Mouse (Mus musculus) left cerebral cortex, postnatal 14 days (tissue): ENCODE results near the gene Gm26938. TPM values are rescaled to one million over a fixed set of nuclear protein-coding genes. Genes with fewer than 3 reads are reported as not detected.

Source experiments
- DNase-seq, 2 experiments: peaks; one replicate each; pipeline ENCODE4 v3.0.0; 2021 to 2022; ENCODE audit warnings: low spot score in 2 of 2, mixed read lengths in 1 of 2
- intact Hi-C: fragments of 180-260 bp; cut with DNase I; formaldehyde crosslinking; loops from one replicate; pipeline ENCODE4 v1.15.1; 2025
- total RNA-seq, 2 experiments: library from RNA; stranded (reverse); gene quantifications; 2 replicates each; pipeline ENCODE4 v1.2.3; 2021

The Gm26938 gene
- total RNA-seq, 2 experiments from 2014 or later = not detected

DNA sequence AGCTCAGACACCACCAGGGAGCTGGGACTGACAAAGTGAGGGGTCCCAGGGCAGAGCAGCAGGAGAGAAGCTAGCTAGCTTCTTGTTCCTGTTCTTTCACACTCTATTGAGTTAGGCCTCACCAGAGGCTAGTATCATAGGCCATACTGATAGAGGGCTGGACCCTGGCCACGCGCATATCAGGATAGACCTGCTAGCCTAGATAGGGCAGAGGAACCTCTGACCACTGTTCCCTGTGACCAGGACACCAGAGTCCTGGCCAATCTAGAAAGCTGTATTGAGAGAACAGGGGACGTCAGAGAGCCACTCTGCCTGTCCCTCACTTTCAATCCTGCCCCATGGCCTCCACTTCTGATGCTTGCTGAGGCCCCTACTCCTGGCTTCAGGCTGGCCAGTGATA, 8.2 kb downstream of the Gm26938 start:
- intact Hi-C loops = no loop called here
- DNase-seq = no peak

DNA sequence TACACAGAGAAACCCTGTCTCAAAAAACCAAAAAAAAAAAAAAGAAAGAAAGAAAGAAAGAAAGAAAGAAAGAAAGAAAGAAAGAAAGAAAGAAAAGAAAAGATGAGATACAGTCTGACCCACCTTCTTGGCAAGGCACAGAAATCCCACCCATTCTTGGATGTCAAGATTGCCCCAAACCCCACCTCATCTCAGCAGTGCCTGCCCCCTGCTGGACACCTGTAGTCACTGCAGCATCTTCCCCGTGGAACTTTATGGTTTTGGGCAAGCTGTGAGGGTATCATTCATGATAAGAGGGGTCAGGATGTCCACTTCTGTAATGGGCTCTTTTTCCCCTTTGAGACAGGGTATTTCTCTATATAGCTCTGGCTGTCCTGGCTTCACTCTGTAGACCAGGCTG, 8.9 kb downstream of the Gm26938 start:
- DNase-seq = no peak
- intact Hi-C loops = no loop called here

DNA sequence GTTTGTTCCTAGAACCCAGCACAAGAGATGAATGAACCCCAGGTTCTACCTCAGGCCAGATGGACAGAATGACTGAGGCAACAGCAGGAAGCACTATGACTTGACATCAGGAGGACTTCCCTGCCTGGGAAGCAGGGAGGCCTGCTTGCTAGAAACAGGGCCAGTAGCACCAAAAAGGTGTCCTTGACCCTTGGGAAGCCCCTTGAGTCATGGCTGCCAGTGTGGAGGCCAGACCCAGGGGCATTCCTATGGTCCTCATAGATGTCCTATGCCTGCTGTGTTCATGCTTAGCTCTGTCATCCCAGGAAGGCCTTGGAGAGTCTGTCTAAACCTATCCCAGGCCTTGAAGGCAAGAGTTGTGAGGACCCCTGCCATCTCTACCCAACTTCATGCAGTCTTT, 9.8 kb downstream of the Gm26938 start:
- intact Hi-C loops = no loop called here
- DNase-seq = no peak

DNA sequence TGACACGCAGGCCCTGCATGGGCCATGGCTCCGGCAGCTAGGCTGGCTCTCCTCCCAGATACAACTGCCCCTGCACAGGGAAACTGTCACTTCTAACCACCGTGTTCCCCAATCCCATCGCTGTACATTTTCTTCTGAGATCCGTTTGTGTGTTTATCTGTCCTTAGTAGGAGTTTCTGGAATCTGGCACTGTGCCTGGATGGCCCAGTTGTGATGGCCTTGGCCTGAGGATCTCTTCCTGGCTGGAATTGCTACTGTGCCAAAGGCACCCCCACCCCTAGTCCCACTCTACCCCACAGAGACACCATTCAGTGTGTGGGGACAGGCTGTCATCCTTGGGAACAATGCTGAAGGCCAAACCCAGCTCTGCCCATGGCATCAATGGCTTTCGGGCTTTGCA, 10.2 kb downstream of the Gm26938 start:
- intact Hi-C loops = no loop called here
- DNase-seq = no peak

DNA sequence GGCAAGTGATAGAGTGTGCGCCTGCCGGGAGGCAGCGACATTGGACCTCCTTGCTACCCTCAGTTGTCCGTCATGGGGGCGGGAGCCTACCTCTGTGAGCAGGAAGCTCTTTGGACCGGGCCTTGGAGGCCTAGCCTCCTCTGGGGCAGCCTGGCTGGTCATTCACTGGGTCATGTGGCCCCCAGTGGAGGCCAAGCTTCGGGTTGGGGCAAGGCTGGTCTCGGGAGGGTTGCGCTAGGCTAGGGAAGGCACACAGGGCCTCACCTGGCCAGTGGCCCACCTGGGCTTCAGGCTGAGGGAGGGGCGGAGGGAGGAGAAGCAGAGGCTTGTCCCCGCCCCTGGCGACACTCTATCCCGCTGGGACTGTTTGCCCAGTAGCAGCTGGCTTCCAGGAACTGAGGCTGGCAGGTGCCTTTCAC, 12.2 kb downstream of the Gm26938 start:
- no peak for DNase-seq
- intact Hi-C loops = no loop called here

GRCm38 (mm10) chr5:139813126-139813490, 13.1 kb downstream of the Gm26938 start:
- intact Hi-C loops = no loop called here
- DNase-seq = no peak

GRCm38 (mm10) chr5:139812398-139813125, 13.6 kb downstream of the Gm26938 start:
- DNase-seq = no peak
- intact Hi-C loops = no loop called here

DNA sequence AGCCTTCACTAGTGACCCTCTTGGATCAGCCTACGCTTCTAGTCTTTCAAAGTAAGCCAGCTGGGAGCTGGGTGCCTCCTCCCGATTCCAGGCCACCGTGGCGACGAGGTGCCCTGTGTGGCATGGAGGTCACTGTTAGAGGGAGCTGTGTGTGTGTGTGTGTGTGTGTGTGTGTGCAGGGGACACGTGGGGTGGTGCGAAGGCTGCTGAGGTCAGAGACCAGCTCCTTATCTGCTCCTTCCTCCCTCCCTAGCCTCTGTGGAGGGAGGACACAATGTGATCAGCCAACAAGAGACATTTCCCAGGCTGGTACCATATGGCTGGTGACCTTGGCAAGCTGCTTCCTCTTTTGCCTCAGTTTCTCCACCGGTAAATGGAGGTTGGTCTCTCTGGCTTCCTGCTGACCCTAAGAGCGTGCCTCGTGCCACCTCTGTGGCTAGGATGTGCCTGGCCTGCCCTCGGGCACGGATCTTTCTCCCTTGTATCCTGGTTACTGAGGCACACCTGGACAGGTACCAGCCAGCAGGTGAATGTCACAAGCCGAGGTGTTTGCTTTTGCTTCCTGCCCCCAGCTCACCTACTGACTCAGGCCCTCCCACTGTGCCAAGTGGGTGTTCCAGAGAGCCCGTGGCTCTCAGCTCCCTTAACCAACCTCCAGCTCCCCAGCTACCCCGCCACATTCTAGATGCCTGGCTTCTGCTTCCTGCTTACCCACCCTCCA, 14.4 kb downstream of the Gm26938 start:
- intact Hi-C loops = no loop called here
- no peak for DNase-seq

- DNase-seq = no peak
- intact Hi-C loops = no loop called here
Observed at GRCm38 (mm10) chr5:139809397-139809796, 16.8 kb downstream of the Gm26938 start.

DNA sequence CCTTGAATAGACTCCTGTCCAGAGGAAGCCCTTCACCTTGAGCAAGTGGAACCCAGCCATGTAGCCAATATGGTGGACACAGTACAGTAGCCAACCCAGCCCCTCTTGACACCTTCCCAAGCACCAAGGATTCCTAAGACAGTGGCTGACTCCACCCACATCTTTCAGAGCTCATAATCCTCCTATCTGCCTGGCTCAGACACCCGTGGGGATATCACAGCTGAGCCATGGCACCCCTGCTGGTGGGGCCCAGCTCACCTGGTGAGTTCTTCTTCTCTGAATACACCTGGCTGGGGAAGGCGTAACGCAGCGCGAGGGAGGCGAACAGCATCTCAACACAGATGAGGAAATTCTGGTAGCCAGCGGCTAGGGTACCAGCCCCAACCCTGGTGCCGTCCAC, 20.3 kb downstream of the Gm26938 start:
- DNase-seq = no peak
- intact Hi-C loops = no loop called here

DNA sequence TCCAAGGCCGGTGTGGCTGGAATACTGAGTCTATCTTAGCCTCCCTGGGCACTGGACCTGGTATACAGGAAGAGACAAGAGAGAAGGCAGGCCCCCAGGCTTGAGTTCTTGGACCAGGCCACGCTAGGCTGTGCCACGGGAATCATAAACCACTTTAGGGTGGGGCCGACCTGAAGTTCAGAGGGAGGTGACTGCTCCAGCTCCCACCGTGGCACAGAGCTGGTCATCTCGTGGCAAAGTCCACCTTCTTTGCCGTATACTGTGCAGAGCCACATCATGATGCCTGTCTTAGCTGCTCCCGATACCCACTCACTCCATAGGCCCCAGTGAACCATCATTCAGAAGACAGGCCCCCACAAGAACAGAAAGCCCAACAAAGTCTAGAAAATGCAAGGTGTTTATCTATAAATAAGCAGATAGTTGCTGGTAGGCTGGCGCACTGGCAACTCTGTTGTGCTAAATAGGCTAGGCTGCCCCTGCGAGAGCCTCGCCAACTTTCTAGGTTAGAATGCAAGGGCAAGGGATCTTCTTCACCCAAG, 21.6 kb downstream of the Gm26938 start:
- DNase-seq = no peak
- intact Hi-C loops = no loop called here

DNA sequence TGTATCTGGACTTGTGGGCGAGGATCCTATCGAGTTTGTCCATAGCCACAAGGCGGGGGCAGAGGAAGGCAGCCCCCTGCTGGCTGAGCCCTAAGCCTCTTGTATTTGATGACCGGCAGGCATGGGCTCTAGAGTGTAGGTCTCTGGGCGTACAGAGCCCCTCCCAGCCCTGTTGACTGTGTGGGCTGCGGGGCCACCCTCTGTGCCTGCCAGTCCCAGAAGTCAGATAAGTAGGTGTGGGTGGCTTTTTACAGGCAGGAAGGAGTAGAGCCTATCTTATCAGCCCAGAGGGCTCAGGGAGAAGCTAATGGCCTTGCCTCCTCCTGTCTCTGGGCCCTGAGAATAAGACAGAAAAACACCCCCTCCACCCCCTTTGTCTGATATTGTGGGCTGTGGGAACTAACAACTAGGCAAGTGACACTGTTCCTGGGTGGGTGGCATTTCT, 22.1 kb downstream of the Gm26938 start:
- intact Hi-C loops = no loop called here
- no peak for DNase-seq

DNA sequence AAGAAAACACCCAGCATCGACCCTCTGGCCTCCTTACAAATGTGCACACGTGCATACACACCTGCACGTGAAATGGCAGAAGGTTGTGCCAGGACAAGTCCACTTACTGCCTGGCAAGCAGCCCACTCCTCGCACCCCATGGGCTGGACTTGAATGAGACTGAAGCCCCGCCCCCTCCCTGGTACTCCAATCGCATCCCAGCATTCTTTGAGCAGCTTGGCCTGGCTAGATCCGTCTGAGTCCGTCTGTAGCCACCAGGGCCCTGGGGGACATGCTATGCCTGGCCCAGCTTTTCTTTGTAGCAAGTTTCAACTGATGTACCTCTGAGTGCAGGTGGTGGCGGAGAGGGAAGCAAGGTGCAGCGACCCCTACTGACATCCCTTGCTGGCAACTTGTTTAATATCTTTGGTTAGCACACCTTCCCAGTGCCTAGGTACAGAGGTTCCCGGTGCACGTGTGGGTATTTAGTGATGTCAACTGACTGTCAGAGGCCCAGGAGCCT, 22.6 kb downstream of the Gm26938 start:
- intact Hi-C loops = no loop called here
- no peak for DNase-seq

- no peak for DNase-seq
- intact Hi-C loops = no loop called here
Observed at GRCm38 (mm10) chr5:139803165-139803564, 23.0 kb downstream of the Gm26938 start.

DNA sequence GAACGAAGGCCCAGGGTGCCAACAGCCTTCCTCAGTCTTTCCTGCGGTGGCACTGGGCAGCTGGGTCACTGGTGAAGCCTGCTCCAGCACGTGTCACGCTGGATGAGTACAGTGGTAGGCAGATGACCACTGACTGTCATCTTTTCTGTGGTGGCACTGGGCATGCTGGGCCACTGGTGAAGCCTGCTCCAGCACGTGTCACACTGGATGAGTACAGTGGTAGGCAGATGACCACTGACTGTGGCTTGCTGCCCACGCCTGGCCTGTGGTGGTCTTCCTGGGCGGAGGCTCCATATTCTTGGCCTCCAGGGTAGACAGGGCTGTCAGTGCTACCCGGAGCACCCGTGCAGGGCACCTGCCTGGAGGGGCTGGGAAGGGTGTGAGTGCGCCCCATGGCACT, 24.3 kb downstream of the Gm26938 start:
- intact Hi-C loops = no loop called here

GRCm38 (mm10) chr5:139801231-139801630, 25.0 kb downstream of the Gm26938 start:
- DNase-seq = no peak
- intact Hi-C loops = no loop called here

More for the DNA sequence above, 24.3 kb downstream of the Gm26938 start:
- no peak for DNase-seq

DNA sequence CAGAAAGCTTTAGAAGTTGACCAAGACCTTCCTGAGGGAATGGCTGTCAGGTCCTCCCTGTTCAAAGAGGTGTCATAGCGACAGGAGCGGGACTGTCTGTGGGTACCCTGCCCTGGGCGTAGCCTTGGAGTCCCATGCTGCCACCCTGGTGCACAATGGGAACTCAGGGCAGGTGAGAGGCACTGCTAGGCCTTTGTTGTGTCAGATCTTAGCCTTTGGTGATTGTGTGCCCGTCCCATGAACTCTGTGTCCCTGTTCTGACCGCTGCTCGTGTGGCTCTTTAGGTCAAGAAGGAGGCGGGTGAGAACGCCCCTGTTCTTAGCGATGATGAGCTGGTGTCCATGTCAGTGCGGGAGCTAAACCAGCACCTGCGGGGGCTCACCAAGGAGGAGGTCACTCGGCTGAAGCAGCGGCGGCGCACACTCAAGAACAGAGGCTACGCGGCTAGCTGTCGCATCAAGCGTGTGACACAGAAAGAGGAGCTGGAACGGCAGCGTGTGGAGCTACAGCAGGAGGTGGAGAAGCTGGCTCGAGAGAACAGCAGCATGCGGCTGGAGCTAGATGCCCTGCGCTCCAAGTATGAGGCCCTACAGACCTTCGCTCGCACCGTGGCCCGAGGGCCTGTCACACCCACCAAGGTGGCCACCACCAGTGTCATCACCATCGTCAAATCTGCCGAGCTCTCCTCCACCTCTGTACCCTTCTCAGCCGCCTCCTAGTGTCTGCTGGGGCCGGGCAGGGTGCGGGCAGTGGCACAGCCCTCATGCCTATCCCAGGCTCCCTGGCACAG, 26.2 kb downstream of the Gm26938 start:
- intact Hi-C loops = no loop called here

GRCm38 (mm10) chr5:139799041-139799440, 27.2 kb downstream of the Gm26938 start:
- intact Hi-C loops = no loop called here

More for the DNA sequence above, 26.2 kb downstream of the Gm26938 start:
- DNase-seq = no peak

GRCm38 (mm10) chr5:139798168-139798900, 27.9 kb downstream of the Gm26938 start:
- intact Hi-C loops = no loop called here
- no peak for DNase-seq

More at GRCm38 (mm10) chr5:139799041-139799440, 27.2 kb downstream of the Gm26938 start:
- no peak for DNase-seq
